Mouse (Mus musculus) bone marrow, adult 2 months (tissue): ENCODE data around the gene Necap1.

Experiments used
- CTCF ChIP-seq: fragments of 200-500 bp; IDR thresholded peaks from 2 replicates; pipeline ENCODE4 v1.5.1; 2011; ENCODE audit warnings: low read length, control low read depth; ENCODE audit not compliant: control insufficient read depth, insufficient read depth
- POLR2A ChIP-seq: fragments of 200-500 bp; IDR thresholded peaks from 2 replicates; pipeline ENCODE4 v1.6.1; 2011; ENCODE audit warnings: low read depth, mild to moderate bottlenecking, control low read depth, low read length, borderline replicate concordance; ENCODE audit not compliant: control insufficient read depth

GRCm38 (mm10) chr6:122843759-122844158 lies 30.5 kb upstream of the Necap1 start:
- TF ChIP-seq POLR2A: no peak
- no peak for TF ChIP-seq CTCF
